ENCODE assay signal across 11 mouse cellular contexts in the genomic region with DNA sequence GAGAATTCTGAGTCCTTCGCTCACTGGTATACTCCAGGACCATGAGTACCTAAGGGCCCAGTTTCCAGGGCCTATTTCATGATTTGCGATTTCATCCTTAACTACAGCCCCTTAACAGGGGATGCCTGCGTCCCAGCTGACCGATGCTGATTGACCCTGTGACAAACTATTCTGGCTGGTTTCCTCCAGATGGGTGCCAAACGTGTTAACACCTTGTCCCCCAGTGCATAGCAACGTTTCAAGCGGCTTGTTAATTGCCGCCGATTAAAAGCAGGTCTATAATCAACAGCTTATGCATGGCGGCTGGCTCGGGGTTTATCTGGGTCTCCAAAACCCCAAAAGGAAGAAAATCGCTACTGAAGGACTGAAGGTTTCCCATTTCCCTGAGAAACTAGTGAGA. TPM values are rescaled to one million over a fixed set of nuclear protein-coding genes. Genes with fewer than 3 reads are reported as not detected.
A peak's percentile ranks its signal among the peaks of the same experiment; 100 is the strongest.
DNase-seq lines count a peak whose midpoint lies in the region; ATAC-seq lines count a peak whose summit lies in the region.
"Had no signal": no experiment of that assay in that cellular context is flagged by ENCODE, and none has a peak within 500 bp of the region (broad histone marks: within the 10 kb centered on the region; RNA-seq: fewer than 3 reads in every experiment).

No protein-coding gene starts in this region.

- no peaks in the 10 kb centered on the region for H3K4me1 ChIP-seq in hindbrain, embryonic 11.5 days (replicated peaks; ENCODE audit: control insufficient read depth, insufficient read depth, low read length)
- H3K4me1 ChIP-seq in midbrain, embryonic 12.5 days = 0 out of 2 replicates have a peak, but pooled peaks cover 6% of the 10 kb centered on the region

- no peak for ATAC-seq in hindbrain, embryonic 11.5 days (ENCODE audit: low FRiP score)
- ATAC-seq in midbrain, embryonic 12.5 days (ENCODE audit: low FRiP score, low read depth) = no peak
- ATAC-seq in CD4-positive, CD25-positive, alpha-beta regulatory T cell, adult 4 months = no peak

- peak; percentile 24 to 32 for DNase-seq in cerebellum, postnatal 10 days
- no peak for DNase-seq in cerebellum, postnatal 4 days (ENCODE audit: low spot score in 2 of 2)
- DNase-seq in R1 (ENCODE audit: low read depth, low spot score) = peak; percentile 30
- peak; percentile 44 for DNase-seq in hindbrain, embryonic 11.5 days (ENCODE audit: low spot score)
- DNase-seq in urinary bladder, postnatal 25 days (ENCODE audit: low spot score) = no peak
- no peak for DNase-seq in yolk sac, embryonic 10.5 days (ENCODE audit: low spot score)
- DNase-seq: adrenal gland, adult 8-10 months; lung, postnatal 4 days; spleen, adult 18-20 months had no signal

- H3K27me3 ChIP-seq in hindbrain, embryonic 11.5 days (ENCODE audit: control insufficient read depth, insufficient read depth, low read length) = no peaks in the 10 kb centered on the region
- H3K27me3 ChIP-seq in midbrain, embryonic 12.5 days = peaks cover 22% of the 10 kb centered on the region; the same call in 1 of the 2 replicates

- H3K4me2 ChIP-seq in hindbrain, embryonic 11.5 days (replicated peaks; ENCODE audit: low read depth, low read length) = 0 out of 2 replicates have a peak overlapping the region, but pooled peaks have one; percentile 9
- peak overlapping the region; percentile 50 for H3K4me2 ChIP-seq in midbrain, embryonic 12.5 days (replicated peaks)

- no peaks in the 10 kb centered on the region for H3K9me3 ChIP-seq in hindbrain, embryonic 11.5 days (ENCODE audit: control insufficient read depth, low read length)
- H3K9me3 ChIP-seq in midbrain, embryonic 12.5 days = no peaks in the 10 kb centered on the region

- H3K9ac ChIP-seq in hindbrain, embryonic 11.5 days (ENCODE audit: low read depth, low read length) = no peak overlapping the region
- no peak overlapping the region for H3K9ac ChIP-seq in midbrain, embryonic 12.5 days (replicated peaks)

- WGBS in hindbrain, embryonic 11.5 days = 9% methylated on average over 12 of the region's 12 CpGs
- 14% methylated on average over 12 of the region's 12 CpGs for WGBS in midbrain, embryonic 12.5 days

- no peaks in the 10 kb centered on the region for H3K36me3 ChIP-seq in hindbrain, embryonic 11.5 days (ENCODE audit: control insufficient read depth, insufficient read depth, low read length)
- H3K36me3 ChIP-seq in midbrain, embryonic 12.5 days = no peaks in the 10 kb centered on the region

- H3K27ac ChIP-seq in hindbrain, embryonic 11.5 days (ENCODE audit: low read depth, low read length) = no peak overlapping the region
- H3K27ac ChIP-seq in midbrain, embryonic 12.5 days (replicated peaks) = no peak overlapping the region

- peak overlapping the region; percentile 19; the same call in 1 of the 2 replicates for H3K4me3 ChIP-seq in hindbrain, embryonic 11.5 days (ENCODE audit: low read depth, low read length)
- peak overlapping the region; percentile 30 for H3K4me3 ChIP-seq in midbrain, embryonic 12.5 days

RNA-seq across cellular contexts. Expression of a gene that starts 18.5 kb away (rescaled TPM):
- 2.7 and 3.3 TPM in 2 replicates for polyA plus RNA-seq in hindbrain, embryonic 11.5 days (2014; fragmentation: Nextera tagmentation; extraction: Ambion mirVana)
- 17.9 and 24.8 TPM in 2 replicates for polyA plus RNA-seq in midbrain, embryonic 12.5 days (2016; fragmentation: Nextera tagmentation; extraction: Ambion mirVana)
- not detected for polyA plus RNA-seq in CD4-positive, CD25-positive, alpha-beta regulatory T cell, adult 4 months (2017; shearing (Covaris generic))

RNA-seq across cellular contexts. Expression of a gene that starts 52.4 kb away (rescaled TPM):
- 1.2 and 2.1 TPM in 2 replicates for polyA plus RNA-seq in hindbrain, embryonic 11.5 days (2014; fragmentation: Nextera tagmentation; extraction: Ambion mirVana)
- 2.6 and 3.0 TPM in 2 replicates for polyA plus RNA-seq in midbrain, embryonic 12.5 days (2016; fragmentation: Nextera tagmentation; extraction: Ambion mirVana)
- polyA plus RNA-seq in CD4-positive, CD25-positive, alpha-beta regulatory T cell, adult 4 months (2017; shearing (Covaris generic)) = not detected

Comparison
In these comparisons a context has a peak if more than half of its experiments do, and no peak if none do; other contexts are left out.
1. DNase-seq: peak in cerebellum, postnatal 10 days (2 of 2), R1 (single experiment) and hindbrain, embryonic 11.5 days (single experiment); none in cerebellum, postnatal 4 days (0 of 2), urinary bladder, postnatal 25 days (single experiment) and yolk sac, embryonic 10.5 days (single experiment).